Mouse (Mus musculus): ENCODE results near the gene Nrip3.
A peak's percentile ranks its signal among the peaks of the same experiment; 100 is the strongest.

Nrip3 gene

DNA sequence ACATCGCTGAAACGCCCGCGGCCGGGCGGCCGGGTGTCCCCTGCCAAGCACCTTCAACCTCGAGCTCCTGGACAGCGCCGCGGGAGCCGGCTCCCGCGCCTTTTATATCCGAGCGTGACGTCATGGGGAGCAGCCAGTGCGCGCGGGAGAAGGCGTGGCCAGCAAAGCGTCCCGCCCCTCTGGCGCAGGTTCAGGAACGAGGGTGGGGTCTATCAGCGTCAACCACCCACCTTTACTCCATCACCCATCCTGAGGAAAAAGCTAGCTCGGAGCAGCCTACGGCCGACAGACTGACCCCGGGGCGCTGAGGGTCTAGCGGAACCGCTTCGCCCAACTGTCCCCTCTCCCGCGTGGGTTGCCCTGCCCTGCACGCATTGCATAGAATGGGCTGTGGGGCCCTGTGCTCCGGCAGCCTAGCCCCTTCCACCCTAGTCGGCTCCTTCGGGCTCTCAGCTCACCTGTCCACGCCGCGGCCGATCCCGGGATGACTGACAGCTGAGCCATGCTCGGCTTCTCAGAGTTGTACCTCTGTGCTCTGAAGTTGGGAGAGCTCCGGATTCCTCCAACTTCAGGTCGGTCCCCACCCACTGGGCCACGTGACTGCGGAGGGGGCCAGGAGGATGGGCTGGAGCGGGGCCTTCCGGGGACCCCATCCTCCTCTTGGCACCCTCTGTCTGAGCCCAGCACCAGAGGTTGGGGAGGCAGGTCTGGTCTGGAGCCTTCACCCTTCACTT lies at the start of gene Nrip3:
Nrip3 (minus strand) TSS at position 556 of the 734 bp plus-strand sequence.
- peak; percentile 38 to 79 for DNase-seq (ENCODE audit: low spot score in 2 of 2)

DNA sequence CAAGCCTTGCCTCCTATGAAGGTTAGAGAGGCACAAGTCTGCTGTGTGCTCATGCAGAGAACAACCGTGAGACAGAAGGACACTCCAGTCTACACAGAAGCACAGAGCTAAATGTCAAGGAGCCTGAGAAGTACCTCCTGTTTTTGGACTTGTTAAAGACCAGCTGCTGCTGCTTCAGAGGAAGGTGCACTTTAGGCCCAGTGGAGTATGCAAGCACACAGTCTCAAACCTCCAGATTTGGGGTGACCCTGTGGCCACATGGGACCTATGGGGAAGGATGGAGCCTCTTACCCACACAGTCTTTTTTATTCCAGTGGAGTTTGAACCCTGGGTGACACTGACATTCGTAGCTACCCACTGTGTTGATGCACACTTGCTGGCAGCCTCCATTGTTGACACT lies 49.6 kb upstream of the Nrip3 start:
- DNase-seq (ENCODE audit: low spot score in 2 of 2): no peak

DNA sequence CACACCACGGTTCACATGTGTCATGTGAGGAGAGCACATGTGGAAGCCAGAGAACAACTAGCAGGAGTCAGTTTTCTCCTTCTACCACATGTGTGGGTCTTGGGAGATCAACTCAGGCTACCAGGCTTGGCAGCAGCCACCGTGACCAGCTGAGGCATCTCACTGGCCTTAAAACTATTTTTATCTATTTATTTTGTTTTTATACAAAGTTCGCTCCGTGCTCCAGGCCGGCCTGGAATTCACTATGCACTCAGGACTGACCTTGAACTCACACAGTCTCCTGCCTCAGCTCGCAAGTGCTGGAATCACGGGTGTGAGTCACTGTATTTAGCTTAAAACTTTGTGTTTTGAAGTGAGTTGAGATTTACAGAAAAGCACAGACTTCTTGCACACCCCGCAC lies 45.1 kb upstream of the Nrip3 start:
- DNase-seq (ENCODE audit: low spot score in 2 of 2): no peak

DNA sequence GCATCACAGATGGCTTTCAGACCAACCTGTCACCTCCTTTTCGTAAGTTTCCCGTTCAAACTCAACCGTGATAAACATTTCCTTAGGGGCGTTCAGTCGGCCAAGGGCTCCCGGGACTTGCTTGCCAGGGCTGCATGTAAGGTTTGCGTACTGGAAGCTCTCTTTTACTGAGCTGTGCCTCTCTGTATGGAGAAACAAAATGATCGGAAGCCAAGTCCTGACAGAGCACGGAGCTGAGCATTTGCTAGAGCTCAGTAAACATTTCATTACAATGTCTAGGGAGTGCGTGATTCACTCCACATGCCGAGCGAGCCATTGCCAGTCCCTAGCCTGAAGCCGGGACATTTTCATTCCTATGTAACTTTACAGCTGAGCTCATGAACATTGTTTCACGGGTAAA lies 43.5 kb upstream of the Nrip3 start:
- DNase-seq (ENCODE audit: low spot score in 2 of 2): no peak

DNA sequence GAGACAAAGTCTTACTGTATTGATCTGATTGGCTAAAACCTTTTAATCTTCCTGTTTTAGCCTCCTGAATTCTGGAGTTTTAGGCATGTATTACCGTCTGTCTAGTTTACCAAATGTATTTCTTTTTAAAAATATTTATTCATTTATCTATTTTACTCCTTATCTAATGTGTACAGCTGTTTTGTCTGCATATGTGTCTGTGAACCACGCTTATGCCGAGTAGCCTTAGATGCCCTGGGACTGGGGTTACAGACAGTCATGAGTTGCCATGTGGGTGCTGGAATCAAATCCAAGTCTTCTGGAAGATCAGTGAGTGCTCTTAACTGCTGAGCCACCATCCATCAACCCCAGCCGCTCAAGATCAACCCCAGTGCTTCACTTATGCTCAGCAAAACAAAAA lies 36.8 kb upstream of the Nrip3 start:
- no peak for DNase-seq (ENCODE audit: low spot score in 2 of 2)

DNA sequence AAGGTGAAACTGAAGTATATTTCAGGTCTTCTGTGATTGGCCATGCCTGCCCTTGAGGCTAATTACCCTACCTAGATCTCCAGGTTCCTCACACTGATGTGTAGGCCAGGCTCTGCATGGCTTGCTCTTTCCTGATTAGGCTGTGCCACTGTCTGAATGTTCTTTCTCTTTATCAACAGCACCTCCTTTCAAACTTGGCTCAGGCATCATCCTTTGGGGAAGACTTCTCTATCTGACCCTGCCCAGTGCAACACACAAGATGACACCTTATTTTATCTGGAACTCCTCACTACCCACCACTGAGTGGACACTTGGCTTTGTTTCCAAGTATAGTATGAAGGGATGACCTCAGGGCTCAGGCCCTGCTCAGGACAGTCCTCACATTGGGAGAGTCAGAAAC lies 36.1 kb upstream of the Nrip3 start:
- DNase-seq (ENCODE audit: low spot score in 2 of 2): no peak

DNA sequence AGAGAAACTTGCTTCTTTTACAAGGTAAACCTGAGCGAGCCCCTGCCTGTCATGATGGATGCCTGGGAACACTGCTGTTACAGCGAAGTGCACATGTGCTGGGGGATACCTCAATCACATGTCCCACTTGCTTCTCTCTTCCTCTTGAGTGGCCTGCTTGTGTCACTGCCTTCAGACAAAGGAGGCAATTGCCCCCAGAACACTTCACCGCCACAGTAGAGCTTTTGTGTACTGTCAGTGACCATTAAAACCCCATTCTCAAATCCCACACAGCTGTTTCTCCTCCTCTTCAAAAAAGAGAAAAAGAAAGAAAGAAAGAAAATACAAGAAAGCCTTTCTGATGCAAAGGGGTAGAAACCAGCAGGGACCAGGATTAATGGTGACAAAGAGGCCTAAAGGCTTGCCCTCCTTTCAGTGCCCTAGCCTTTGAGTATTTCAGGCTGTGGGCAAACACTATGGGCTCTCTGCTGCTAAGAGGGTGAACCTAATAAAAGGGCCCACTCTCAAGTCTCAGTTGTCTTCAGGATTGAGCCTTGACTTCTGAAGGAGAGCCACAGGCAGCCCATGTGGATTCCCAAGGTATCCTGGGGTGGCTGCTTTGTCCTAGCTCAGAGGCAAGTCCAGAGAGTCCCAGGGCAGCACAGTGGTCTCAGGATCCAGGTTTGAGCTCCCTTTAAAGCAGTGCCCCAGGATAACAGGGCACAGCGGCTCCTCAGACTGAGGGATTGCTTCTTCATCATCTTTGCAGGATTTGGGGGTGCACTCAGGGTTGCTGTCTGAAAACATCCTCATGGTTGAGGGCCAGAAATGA lies 31.7 kb upstream of the Nrip3 start:
- no peak for DNase-seq (ENCODE audit: low spot score in 2 of 2)

DNA sequence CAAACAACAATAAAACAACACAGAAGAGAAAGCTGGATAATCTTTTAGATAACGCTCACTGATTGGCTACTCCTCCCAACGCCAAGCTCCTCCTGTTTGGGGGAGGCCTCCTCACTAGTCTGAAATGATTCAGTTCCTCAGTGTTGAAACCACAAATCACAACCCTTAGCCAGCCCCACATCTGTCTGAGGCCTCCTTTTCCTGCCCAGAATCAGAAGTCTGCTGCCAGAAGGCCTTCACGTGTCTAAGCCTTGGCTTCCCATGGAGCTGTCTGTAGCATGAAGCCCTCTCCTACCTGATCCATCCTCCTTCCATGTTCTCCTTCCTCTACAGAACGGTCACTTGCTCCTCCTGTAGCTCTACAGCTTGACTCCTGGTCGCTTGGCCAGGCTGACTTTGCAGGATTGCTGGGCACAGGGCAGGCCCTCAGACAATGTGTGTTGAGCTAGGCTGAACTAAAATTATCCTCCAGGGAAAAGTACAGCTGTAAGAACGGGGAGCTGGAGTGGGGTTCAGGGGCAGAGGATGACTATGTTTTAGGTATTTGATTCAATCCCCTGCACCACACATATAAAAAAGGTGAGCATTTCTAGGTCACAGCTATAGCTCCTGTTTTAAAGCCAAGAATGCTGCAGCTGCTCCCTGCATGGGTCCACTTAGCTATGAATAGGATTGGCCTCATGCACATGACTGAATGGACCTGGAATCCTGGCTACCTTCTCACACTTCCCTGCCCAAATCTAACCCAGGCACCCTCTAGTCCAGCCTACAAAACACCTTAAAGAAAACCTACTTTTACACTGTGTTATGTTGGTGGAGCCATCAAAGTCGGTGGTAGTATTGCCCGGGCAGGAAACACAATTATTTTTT lies 26.0 kb upstream of the Nrip3 start:
- DNase-seq (ENCODE audit: low spot score in 2 of 2): no peak

DNA sequence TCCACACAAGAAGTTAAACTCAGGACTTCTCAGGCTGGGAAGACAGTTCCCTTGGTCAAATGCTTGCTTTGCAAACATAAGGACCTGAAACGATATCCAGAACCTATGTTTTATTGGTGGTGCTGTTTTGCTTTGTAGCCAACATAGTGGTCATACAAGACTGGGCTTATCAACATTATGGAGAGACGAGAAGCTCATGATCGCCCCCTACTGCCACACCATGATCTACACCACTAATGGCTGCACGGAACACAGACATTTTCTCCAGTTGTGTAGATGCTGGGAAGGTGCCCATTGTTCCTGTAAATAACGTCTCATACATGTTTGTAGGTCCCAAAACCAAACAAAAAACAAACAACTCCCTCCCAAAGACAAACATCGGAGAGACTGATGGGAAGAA lies 23.0 kb upstream of the Nrip3 start:
- peak in 1 of 2 experiments; percentile 32 for DNase-seq (ENCODE audit: low spot score in 2 of 2)

DNA sequence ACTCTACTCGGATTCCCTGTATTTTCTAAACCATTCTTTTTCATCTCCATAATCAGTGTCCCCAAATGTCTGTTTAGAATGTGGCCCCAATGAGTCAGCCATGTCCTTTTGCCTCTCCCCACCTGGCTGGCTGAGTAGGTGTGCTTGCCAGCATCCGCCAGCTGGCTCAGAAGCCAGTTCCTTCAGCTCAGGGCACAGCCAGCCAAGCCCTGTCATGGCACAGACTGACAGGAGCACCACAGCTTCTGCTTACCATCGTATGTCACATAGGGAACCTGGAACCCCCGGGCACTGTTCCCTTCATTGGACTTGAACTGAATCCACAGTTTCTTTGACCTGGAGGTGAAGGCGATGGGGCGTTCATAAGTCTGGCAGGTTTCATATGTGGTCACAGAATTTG lies 22.5 kb upstream of the Nrip3 start:
- no peak for DNase-seq (ENCODE audit: low spot score in 2 of 2)

DNA sequence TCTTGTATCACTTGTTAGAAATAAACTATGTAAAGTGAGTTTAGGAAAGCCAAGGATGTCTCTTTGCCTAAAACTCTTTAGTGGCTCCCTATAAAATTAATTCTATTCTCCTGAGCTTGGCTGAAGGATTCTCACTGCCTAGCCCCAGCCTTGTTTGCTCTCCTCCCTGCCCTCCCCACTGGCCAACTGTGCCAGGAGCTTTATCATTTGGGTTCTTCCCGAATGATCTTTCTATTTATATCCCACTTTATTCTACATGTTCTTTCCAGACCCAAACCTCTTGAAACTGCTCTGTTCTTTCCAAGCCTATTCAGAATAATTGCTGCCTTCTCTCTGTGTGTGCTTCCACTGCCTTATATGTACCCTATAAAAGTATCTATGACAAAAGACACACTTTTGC lies 21.7 kb upstream of the Nrip3 start:
- DNase-seq (ENCODE audit: low spot score in 2 of 2): no peak

DNA sequence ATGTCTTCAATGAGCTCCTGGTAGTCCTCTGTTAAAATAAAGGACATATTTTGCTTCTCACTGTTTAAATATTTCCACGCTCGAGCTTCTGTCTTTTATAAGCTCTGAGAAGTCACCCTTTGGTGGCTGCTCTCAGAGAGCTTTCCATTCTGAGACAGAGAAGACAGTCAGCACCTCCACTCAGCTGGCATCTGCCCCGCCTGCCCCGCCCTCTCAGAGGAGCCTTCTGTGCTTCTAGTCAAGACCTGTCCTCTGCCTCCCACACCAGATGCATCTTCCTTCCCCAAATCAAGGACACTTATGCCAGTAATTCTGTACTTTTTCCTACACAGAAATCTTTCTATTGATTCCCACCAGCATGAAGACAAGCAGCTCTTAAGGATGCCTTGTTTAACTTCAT lies 18.8 kb upstream of the Nrip3 start:
- DNase-seq (ENCODE audit: low spot score in 2 of 2): no peak

DNA sequence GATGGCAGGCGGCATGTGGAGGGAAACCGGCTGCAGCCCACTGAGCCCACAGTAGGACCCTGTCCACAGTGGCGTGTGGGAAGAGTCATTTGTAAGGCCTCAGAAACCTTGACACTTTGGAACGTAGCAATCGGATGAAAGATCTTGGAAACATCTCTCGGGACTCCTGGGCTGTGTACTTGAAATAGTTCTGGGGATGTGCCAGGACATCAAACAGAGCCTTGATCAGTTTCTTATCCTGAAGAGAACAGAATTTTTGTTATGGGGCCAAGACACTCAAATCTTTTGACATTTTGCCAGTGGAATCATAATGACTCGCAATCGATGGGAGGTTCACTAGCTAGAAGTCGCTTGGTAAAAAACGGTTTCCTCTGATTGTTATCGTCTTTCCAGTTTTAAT lies 17.3 kb upstream of the Nrip3 start:
- no peak for DNase-seq (ENCODE audit: low spot score in 2 of 2)

DNA sequence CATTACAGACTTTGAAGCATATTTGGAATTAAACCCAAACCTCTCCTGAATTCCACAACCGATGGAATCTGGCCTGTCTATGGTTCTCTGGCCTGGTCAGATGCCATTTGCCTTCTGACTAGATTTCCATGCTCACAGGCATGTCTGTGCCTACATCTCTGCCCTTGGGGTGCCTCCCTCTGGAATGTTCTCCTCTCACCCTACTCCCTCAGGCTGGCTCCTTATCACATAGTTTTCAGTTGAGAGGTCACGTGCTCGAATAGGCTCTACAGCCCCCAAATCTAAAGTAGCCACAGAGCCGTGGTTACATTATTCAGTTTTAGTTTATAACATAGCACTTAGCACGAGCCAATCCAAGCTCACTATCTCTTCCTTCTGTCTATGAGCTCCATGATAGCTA lies 13.7 kb upstream of the Nrip3 start:
- no peak for DNase-seq (ENCODE audit: low spot score in 2 of 2)

DNA sequence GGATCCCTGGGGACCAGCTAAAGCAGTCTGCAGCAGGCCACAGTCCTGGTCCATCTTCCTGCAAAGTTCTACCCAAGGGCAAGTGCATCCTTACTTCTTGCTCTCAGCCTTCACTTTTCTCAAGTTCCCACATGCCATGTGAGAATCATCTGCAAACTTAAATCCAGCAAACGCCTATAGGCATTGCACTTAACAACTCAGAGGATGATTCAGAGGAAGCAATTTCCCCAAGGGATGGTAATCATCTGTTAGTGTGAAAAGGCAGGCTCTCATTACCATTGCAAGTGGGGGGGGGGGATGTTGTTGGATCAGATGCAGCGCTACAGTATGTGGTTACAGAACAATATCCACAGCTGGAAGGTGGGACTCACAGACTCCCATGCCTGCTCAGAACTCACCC lies 12.7 kb upstream of the Nrip3 start:
- no peak for DNase-seq (ENCODE audit: low spot score in 2 of 2)

DNA sequence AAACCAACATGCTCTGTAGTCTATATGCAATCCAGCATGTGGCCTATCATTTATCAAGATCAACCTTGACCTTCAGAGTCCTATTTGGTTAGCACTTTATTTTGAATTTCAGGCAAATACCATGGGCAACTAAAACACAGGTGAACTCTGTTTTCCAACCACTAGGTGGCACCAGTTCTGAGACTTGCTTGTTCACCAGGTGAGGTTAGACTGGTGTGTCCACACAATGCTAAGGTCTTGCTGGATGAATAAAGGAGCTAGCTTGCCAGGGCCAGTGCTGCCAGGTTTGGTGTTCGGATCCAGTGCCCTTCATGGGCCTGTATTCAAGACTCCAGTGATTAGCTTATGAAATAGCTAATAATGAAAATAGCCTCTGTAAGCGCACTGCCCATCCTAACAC lies 10.9 kb upstream of the Nrip3 start:
- DNase-seq (ENCODE audit: low spot score in 2 of 2): peak in 1 of 2 experiments; percentile 64

DNA sequence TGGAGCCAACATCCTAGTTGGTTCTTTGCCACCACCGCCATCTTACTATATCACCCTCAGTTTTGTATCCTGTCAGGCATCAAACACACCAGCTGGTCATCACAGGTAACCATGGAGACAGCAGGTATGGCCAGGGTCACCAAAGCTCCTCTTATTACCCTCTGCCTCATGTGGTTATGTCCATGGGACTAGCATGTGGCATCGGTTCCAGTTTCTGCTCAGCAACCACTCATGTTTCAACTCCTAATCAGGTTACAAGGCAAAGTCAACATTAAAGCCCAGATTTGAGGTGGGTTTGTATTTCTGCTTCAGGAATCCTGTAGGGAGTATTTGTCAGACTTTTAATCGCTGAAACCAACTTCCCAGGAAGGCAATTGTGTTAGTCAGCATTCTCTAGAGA lies 9.0 kb upstream of the Nrip3 start:
- DNase-seq (ENCODE audit: low spot score in 2 of 2): no peak

DNA sequence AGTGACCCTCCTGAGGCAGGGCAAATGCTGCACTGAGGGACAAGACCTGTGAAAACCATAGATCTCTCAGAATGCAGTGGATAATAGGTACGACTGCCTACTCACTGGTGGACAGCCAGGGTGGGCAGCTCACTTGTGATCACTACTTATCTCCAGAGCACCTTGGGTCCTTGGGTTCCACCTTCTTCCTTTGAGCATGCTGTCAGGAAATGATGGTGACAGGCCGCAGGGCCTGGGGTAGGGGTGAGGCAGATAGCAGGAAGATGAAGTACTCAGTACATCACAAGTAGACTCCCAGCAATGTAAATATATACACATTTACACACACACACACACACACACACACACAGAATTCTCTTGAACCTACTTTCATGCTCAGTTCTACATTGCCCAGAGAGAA lies 6.0 kb upstream of the Nrip3 start:
- no peak for DNase-seq (ENCODE audit: low spot score in 2 of 2)

DNA sequence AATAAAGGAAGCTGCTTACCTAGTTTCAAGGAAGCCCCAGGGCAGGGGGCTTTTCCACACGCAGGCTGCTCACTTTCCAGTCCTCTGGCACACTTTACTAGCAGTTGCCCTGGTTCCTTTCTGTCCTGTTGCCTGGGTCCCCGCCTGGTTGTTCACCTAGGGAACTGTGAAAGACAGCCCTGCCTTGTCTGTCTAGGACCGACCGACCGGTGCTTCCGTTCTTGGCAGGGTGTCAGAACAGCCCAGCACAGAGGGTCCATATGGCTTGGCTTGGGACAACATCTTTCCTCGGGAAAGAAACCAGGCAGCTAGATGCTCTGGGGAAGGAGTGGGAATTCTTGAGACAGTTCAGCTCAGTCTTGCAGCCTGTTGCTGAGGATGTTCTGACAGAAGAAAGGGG lies 1.5 kb upstream of the Nrip3 start:
- DNase-seq (ENCODE audit: low spot score in 2 of 2): peak in 1 of 2 experiments; percentile 13

DNA sequence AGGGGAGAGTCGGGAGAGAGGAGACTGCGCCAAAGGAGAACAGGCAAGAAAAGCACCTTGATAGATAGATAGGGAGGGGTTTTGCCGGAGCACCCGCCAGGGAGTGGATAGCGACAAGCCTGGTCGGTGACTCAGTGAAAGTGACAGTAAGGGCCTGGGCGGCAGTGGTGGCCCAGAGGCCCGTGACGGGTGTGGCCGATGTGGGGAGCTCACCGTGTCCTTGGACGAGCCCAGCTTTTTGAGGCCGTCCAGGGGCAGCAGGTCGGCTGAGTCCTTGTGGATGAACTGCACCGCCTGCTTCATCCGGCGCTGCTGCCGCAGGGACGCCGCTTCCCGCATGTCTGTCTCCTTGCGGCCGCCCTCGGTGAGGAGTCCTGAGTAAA lies 747 bp downstream of the Nrip3 start:
- no peak for DNase-seq (ENCODE audit: low spot score in 2 of 2)

DNA sequence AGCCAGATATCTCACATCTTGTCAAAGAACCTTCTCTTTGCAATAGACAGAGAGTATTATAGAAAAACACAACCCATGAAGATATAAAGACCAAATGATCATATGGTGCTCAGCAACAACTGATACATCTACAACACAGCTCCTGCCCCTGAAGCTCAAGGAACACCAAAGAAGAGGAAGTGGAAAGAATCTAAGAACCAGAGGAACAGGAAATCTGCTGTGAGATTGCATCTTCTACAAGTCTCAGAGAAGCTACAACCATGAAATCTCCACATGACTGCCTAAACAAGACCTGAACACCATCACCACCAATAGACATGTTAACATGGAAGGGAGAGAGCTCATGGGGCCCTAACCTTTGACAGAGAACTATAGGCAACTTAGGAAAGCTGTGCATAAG lies 9.6 kb downstream of the Nrip3 start:
- no peak for DNase-seq (ENCODE audit: low spot score in 2 of 2)

DNA sequence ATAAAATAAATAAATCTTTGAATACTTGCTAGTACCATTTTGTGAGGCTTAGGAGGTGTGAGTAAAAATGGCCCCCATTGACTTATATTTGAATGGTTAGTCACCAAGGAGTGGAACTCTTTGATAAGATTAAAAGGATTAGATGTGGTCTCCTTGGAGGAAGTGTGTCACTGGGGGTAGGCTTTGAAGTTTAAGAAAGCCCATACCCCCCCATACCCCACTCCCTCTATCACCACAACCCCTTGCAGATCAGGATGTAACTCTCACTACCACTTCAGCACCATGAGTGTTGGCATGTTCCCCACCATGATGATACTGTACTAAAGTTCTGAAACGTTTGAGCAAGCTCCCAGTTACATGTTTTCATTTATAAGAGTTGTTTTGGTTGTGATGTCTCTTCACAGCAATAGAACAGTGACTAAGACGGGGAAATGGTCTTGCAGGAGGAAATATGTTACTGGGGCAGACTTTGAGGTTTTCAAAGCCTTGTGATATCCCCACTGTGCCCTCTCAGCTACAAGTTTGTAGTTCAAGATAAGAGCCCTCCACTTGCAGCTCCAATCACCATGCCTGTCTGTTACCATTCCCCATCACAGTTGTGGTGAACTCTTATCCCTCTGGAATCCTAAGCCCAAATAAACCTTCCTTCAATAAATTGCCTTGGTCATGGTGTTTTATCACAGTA lies 13.0 kb downstream of the Nrip3 start:
- DNase-seq (ENCODE audit: low spot score in 2 of 2): no peak

Data from cerebellum, postnatal 4 days (tissue).